Mouse (Mus musculus) ES-Bruce4 (cell line): ENCODE data around the gene Pde3b. TPM values are rescaled to one million over a fixed set of nuclear protein-coding genes. Genes with fewer than 3 reads are reported as not detected.

Experiments used
- H3K27ac ChIP-seq: 2 replicates; pipeline ENCODE4 v1.5.1; 2012; ENCODE audit warnings: low read length, inconsistent platforms; ENCODE audit not compliant: insufficient read depth
- H3K27me3 ChIP-seq: 2 replicates; pipeline ENCODE4 v1.6.1; 2012; ENCODE audit warnings: mild to moderate bottlenecking, low read length, inconsistent platforms; ENCODE audit not compliant: control insufficient read depth, poor library complexity, insufficient read depth, severe bottlenecking
- H3K36me3 ChIP-seq: 2 replicates; pipeline ENCODE4 v1.6.1; 2012; ENCODE audit warnings: inconsistent platforms, mild to moderate bottlenecking, low read length, moderate library complexity; ENCODE audit not compliant: control insufficient read depth, poor library complexity, insufficient read depth, severe bottlenecking
- H3K4me1 ChIP-seq: one replicate; pipeline ENCODE4 v1.8.1; 2011; ENCODE audit warnings: low read length; ENCODE audit not compliant: control insufficient read depth, insufficient read depth
- H3K4me3 ChIP-seq: 2 replicates; pipeline ENCODE4 v1.5.1; 2011; ENCODE audit warnings: low read depth, mild to moderate bottlenecking, low read length
- H3K9ac ChIP-seq: 2 replicates; pipeline ENCODE4 v1.6.1; 2012; ENCODE audit warnings: low read depth, mild to moderate bottlenecking, inconsistent platforms; ENCODE audit not compliant: poor library complexity, severe bottlenecking
- H3K9me3 ChIP-seq: replicated peaks from 2 replicates; pipeline ENCODE4 v1.6.1; 2012; ENCODE audit warnings: mild to moderate bottlenecking, low read length, inconsistent platforms; ENCODE audit not compliant: control insufficient read depth, poor library complexity, insufficient read depth, severe bottlenecking
- CTCF ChIP-seq: IDR thresholded peaks from one replicate; pipeline ENCODE4 v1.8.1; 2011; ENCODE audit warnings: low read depth, low read length
- EP300 ChIP-seq: IDR thresholded peaks from 2 replicates; pipeline ENCODE4 v1.6.1; 2011; ENCODE audit warnings: low read depth, low read length; ENCODE audit not compliant: insufficient read depth
- POLR2A ChIP-seq: IDR thresholded peaks from one replicate; pipeline ENCODE4 v1.8.1; 2011; ENCODE audit warnings: low read length; ENCODE audit not compliant: insufficient read depth
- polyA plus RNA-seq: library from polyadenylated mRNA; stranded (reverse); fragments of >200 nt; gene quantifications from 2 replicates; pipeline ENCODE4 v1.2.4, GENCODE M21; 2011; ENCODE audit warnings: low read depth; ENCODE audit not compliant: missing spikeins, insufficient read depth, insufficient read length

The Pde3b gene
- polyA plus RNA-seq, 1 experiment, result 15.7 TPM

DNA sequence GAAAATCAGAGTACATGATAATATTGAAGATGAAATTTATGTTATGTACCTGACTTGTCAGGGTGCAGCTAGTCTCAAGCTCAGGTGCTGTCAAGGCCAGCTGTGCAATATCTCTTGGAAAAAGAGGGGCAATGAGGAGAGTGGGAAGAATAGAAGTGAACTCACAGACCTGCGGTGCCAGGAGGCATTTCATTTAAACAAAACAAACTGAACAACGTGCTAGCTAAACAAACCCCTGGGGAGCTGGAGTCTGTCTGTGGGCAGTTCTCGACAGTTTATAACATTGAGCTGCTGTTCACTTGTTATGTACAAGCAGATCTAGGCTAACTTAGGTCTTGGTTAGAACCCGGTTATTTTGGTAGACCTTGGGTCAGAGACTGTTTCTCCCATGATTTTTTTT is 5.8 kb downstream of the Pde3b start:
- no peak overlapping the region for H3K4me3 ChIP-seq

DNA sequence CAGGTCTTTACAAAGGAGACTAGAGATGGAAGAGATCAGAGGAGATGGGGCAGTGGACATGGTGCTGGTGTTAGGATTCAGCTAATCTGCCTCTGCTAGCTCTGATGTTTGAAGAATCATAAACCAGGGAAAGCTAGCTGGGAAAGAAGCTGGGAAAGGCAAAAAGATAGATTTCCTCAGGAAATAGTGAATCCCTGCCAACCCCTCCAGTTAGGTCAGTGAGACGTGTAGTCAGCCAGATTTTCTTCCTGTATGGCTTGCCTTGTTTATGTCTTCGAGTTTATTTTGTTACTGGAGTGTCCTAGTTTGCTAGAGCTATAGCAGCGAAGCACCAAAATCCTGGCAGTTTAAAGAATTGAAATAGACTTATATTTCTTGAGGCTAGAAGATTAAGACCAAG is 7.1 kb downstream of the Pde3b start:
- Histone ChIP-seq H3K27ac (no peak overlapping the region), H3K4me1 (no peaks in the 10 kb centered on the region), H3K36me3 (no peaks in the 10 kb centered on the region), H3K27me3 (peaks cover under 1% of the 10 kb centered on the region; the same call in 1 of the 2 replicates), H3K4me3 (no peak overlapping the region), H3K9ac (no peak overlapping the region), H3K9me3 (no peaks in the 10 kb centered on the region)
- no peak for TF ChIP-seq CTCF
- no peak for TF ChIP-seq POLR2A
- TF ChIP-seq EP300, result no peak

More for the DNA sequence above, 5.8 kb downstream of the Pde3b start:
- H3K27me3 ChIP-seq, result peaks cover 7% of the 10 kb centered on the region
- TF ChIP-seq POLR2A (no peak), CTCF (no peak), EP300 (no peak)
- no peaks in the 10 kb centered on the region for H3K4me1 ChIP-seq
- no peak overlapping the region for H3K27ac ChIP-seq
- no peak overlapping the region for H3K9ac ChIP-seq
- no peaks in the 10 kb centered on the region for H3K36me3 ChIP-seq
- H3K9me3 ChIP-seq, result no peaks in the 10 kb centered on the region

GRCm38 (mm10) chr7:114429768-114430167 is 14.7 kb downstream of the Pde3b start:
- H3K27me3 ChIP-seq, result no peaks in the 10 kb centered on the region
- H3K27ac ChIP-seq, result no peak overlapping the region
- H3K36me3 ChIP-seq, result no peaks in the 10 kb centered on the region
- H3K4me1 ChIP-seq, result no peaks in the 10 kb centered on the region
- H3K9me3 ChIP-seq, result no peaks in the 10 kb centered on the region
- no peak overlapping the region for H3K4me3 ChIP-seq
- no peak for TF ChIP-seq CTCF
- no peak overlapping the region for H3K9ac ChIP-seq

DNA sequence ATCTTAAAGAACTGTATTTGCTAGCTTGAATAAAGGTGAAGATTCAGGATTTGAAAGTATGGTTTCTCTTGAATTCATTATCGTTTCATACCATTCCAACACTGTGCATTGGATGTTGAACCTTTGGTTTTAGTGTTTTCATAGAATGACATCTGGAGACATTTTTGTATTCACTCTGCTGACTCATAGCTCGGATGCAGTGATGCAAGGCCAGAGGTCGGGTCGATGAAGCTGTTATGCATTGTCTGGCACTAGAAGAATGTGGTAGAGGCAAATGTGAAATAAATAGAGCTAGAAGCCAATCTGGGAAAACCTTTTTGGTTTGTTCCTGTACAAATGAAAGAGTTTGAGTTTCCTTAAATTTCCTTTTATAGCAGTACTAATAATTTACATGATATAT is 16.9 kb downstream of the Pde3b start:
- Histone ChIP-seq H3K4me1 (no peaks in the 10 kb centered on the region), H3K27ac (no peak overlapping the region), H3K4me3 (no peak overlapping the region), H3K9me3 (no peaks in the 10 kb centered on the region), H3K27me3 (no peaks in the 10 kb centered on the region), H3K36me3 (no peaks in the 10 kb centered on the region), H3K9ac (no peak overlapping the region)
- TF ChIP-seq CTCF, result no peak
- no peak for TF ChIP-seq POLR2A
- TF ChIP-seq EP300, result no peak

- no peak overlapping the region for H3K27ac ChIP-seq
- no peaks in the 10 kb centered on the region for H3K27me3 ChIP-seq
- no peak for TF ChIP-seq EP300
- no peak for TF ChIP-seq POLR2A
- TF ChIP-seq CTCF, result no peak
- H3K9me3 ChIP-seq, result no peaks in the 10 kb centered on the region
- H3K36me3 ChIP-seq, result no peaks in the 10 kb centered on the region
- H3K4me1 ChIP-seq, result no peaks in the 10 kb centered on the region
- H3K9ac ChIP-seq, result no peak overlapping the region
- H3K4me3 ChIP-seq, result no peak overlapping the region
These were observed 24.6 kb downstream of the Pde3b start for GRCm38 (mm10) chr7:114439726-114440125.

- Histone ChIP-seq H3K9me3 (no peaks in the 10 kb centered on the region), H3K9ac (no peak overlapping the region), H3K27ac (no peak overlapping the region), H3K4me1 (no peaks in the 10 kb centered on the region), H3K36me3 (no peaks in the 10 kb centered on the region), H3K27me3 (no peaks in the 10 kb centered on the region), H3K4me3 (no peak overlapping the region)
- TF ChIP-seq CTCF (no peak), POLR2A (no peak), EP300 (no peak)
These were observed 25.4 kb downstream of the Pde3b start for GRCm38 (mm10) chr7:114440494-114440893.
